Mouse (Mus musculus) CH12.LX (cell line): ENCODE data around the gene Oxa1l.

Source experiments
- BHLHE40 ChIP-seq: IDR thresholded peaks from 2 replicates; pipeline ENCODE4 v1.6.1; 2011; ENCODE audit warnings: mild to moderate bottlenecking, low read depth, low read length, improper control_type of control experiment
- CTCF ChIP-seq, 2 experiments: IDR thresholded peaks in 1 of 2; conservative IDR thresholded peaks in 1 of 2; 2 replicates each; pipeline ENCODE4 v1.5.1; 2011 to 2012; ENCODE audit warnings: low read depth in 2 of 2, low read length in 2 of 2, improper control_type of control experiment in 1 of 2, inconsistent platforms in 1 of 2, mild to moderate bottlenecking in 1 of 2, moderate library complexity in 1 of 2
- EP300 ChIP-seq: IDR thresholded peaks from 2 replicates; pipeline ENCODE4 v1.6.1; 2011; ENCODE audit warnings: low read length, improper control_type of control experiment
- ETS1 ChIP-seq: conservative IDR thresholded peaks from 2 replicates; pipeline ENCODE4 v1.6.1; 2012; ENCODE audit warnings: low read depth, mild to moderate bottlenecking, inconsistent platforms, low read length, improper control_type of control experiment, moderate library complexity
- JUND ChIP-seq: conservative IDR thresholded peaks from 2 replicates; pipeline ENCODE4 v1.6.1; 2011; ENCODE audit warnings: low read depth, low read length, improper control_type of control experiment
- POLR2A ChIP-seq: IDR thresholded peaks from 2 replicates; pipeline ENCODE4 v1.6.1; 2011; ENCODE audit warnings: low read depth, mild to moderate bottlenecking, improper control_type of control experiment, low read length
- ZKSCAN1 ChIP-seq: IDR thresholded peaks from 2 replicates; pipeline ENCODE4 v1.6.1; 2012; ENCODE audit warnings: low read depth, inconsistent platforms, low read length, improper control_type of control experiment, borderline replicate concordance

- no peak for TF ChIP-seq ETS1
- no peak for TF ChIP-seq POLR2A
- TF ChIP-seq CTCF (conservative IDR thresholded peaks at IDR 0.05 in 1 of 2, IDR thresholded peaks at IDR 0.05 in 1 of 2; ENCODE audit: low read depth in 2 of 2, low read length in 2 of 2): peak; percentile 85 to 92
- TF ChIP-seq ZKSCAN1: no peak
- no peak for TF ChIP-seq EP300
- no peak for TF ChIP-seq JUND
- no peak for TF ChIP-seq BHLHE40
Measured at GRCm38 (mm10) chr14:54412629-54413170, 52.1 kb downstream of the Oxa1l start.
